ENCODE assay signal across 14 mouse cellular contexts in the genomic region with DNA sequence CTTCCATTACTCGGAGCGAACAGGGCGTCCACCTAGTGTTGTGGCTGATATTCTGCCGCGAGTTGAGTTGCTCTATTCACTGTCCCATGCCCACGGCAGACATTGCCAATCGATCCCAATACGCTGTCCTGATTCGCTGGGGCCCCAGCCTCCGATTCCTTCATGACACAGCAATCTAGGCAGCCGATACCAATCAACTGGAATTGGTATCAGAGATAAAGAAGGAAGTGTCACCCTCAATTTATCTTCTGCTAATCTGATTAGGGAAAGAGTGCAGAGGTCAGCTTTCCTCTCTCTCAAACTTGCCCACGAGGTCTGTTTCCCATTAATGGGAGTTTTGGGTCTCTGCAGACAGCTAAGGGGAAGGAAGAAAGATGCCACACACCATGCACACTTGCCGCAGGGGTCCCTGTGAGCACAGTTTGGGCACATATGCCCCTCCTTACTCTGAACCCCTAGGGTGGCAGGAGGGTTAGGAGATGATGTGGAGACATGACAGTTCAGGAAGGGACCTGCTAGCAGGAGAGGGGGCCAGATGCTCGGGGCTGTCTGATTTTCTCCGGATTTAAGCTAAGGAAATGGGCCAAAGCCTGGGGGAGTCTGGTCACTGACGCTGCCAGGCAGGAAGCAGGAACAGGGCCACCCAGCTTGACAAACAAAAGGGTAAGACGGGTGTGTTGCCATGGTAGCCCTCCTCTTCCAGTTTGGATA.
DNase-seq lines count a peak whose midpoint lies in the region; ATAC-seq and TF ChIP-seq lines count a peak whose summit lies in the region.
"Had no signal": no experiment of that assay in that cellular context is flagged by ENCODE, and none has a peak within 500 bp of the region (broad histone marks: within the 10 kb centered on the region; RNA-seq: fewer than 3 reads in every experiment).

No protein-coding gene starts in this region.

- H3K4me3 ChIP-seq in kidney, postnatal 0 days (replicated peaks; ENCODE audit: low read depth, low read length) = no peak overlapping the region
- no peak overlapping the region for H3K4me3 ChIP-seq in embryonic facial prominence, embryonic 12.5 days
- no peak overlapping the region for H3K4me3 ChIP-seq in midbrain, embryonic 12.5 days
- no peak overlapping the region for H3K4me3 ChIP-seq in gastrocnemius, adult 2 months
- H3K4me3 ChIP-seq: liver, embryonic 13.5 days; neural tube, embryonic 12.5 days had no signal

- no peak for TF ChIP-seq CTCF in kidney, postnatal 0 days (IDR thresholded peaks at IDR 0.05; ENCODE audit: low read depth)
- TF ChIP-seq CTCF in gastrocnemius, adult 2 months (IDR thresholded peaks at IDR 0.05) = no peak

- 56% methylated on average over 17 of the region's 17 CpGs for WGBS in kidney, postnatal 0 days
- 14% methylated on average over 17 of the region's 17 CpGs for WGBS in embryonic facial prominence, embryonic 12.5 days
- WGBS in midbrain, embryonic 12.5 days = 19% methylated on average over 17 of the region's 17 CpGs

- DNase-seq in kidney, postnatal 0 days (ENCODE audit: low spot score) = peak; percentile 31
- no peak for DNase-seq in kidney, adult 11 months
- peak; percentile 67 for DNase-seq in embryo, embryonic 11 days
- DNase-seq in spleen, adult 18-20 months = no peak
- DNase-seq in gastrocnemius, adult 18-20 months (ENCODE audit: low spot score) = no peak
- DNase-seq in gastrocnemius, adult 2 months = no peak
- DNase-seq: adrenal gland, adult 2 months; heart, postnatal 36 days; kidney, adult 2 months; liver, embryonic 13.5 days; thymus, adult 18-20 months had no signal

- no peak overlapping the region for H3K9ac ChIP-seq in kidney, postnatal 0 days (ENCODE audit: low read depth, low read length)
- no peak overlapping the region for H3K9ac ChIP-seq in embryonic facial prominence, embryonic 12.5 days
- no peak overlapping the region for H3K9ac ChIP-seq in midbrain, embryonic 12.5 days (replicated peaks)
- H3K9ac ChIP-seq: liver, embryonic 13.5 days; neural tube, embryonic 12.5 days had no signal

- H3K27me3 ChIP-seq in kidney, postnatal 0 days (ENCODE audit: insufficient read depth, low read length) = no peaks in the 10 kb centered on the region
- no peaks in the 10 kb centered on the region for H3K27me3 ChIP-seq in embryonic facial prominence, embryonic 12.5 days
- H3K27me3 ChIP-seq in midbrain, embryonic 12.5 days = peaks cover 7% of the 10 kb centered on the region; the same call in 1 of the 2 replicates
- H3K27me3 ChIP-seq: liver, embryonic 13.5 days; neural tube, embryonic 12.5 days had no signal

- intact Hi-C loops in gastrocnemius, adult 2 months (cut with DNase I) = no loop called here

- ATAC-seq in kidney, postnatal 0 days (replicated peaks; ENCODE audit: low FRiP score, low read depth) = no peak
- peak; percentile 8; the same call in 1 of the 2 replicates for ATAC-seq in embryonic facial prominence, embryonic 12.5 days (ENCODE audit: insufficient number of reproducible peaks, insufficient read depth, low FRiP score, low TSS enrichment)
- ATAC-seq in midbrain, embryonic 12.5 days (ENCODE audit: low FRiP score, low read depth) = peak; percentile 48; the same call in 1 of the 2 replicates

- no peaks in the 10 kb centered on the region for H3K9me3 ChIP-seq in kidney, postnatal 0 days (replicated peaks; ENCODE audit: low read length)
- H3K9me3 ChIP-seq in embryonic facial prominence, embryonic 12.5 days = no peaks in the 10 kb centered on the region
- H3K9me3 ChIP-seq in midbrain, embryonic 12.5 days = no peaks in the 10 kb centered on the region
- H3K9me3 ChIP-seq: liver, embryonic 13.5 days; neural tube, embryonic 12.5 days had no signal

- H3K36me3 ChIP-seq in kidney, postnatal 0 days (ENCODE audit: insufficient read depth, low read length) = no peaks in the 10 kb centered on the region
- H3K36me3 ChIP-seq in embryonic facial prominence, embryonic 12.5 days = no peaks in the 10 kb centered on the region
- no peaks in the 10 kb centered on the region for H3K36me3 ChIP-seq in midbrain, embryonic 12.5 days
- H3K36me3 ChIP-seq: liver, embryonic 13.5 days; neural tube, embryonic 12.5 days had no signal

- H3K4me1 ChIP-seq in kidney, postnatal 0 days (replicated peaks; ENCODE audit: insufficient read depth, low read length) = 0 out of 2 replicates have a peak, but pooled peaks cover 4% of the 10 kb centered on the region
- H3K4me1 ChIP-seq in embryonic facial prominence, embryonic 12.5 days = peaks cover 25% of the 10 kb centered on the region
- peaks cover 19% of the 10 kb centered on the region for H3K4me1 ChIP-seq in midbrain, embryonic 12.5 days
- H3K4me1 ChIP-seq: liver, embryonic 13.5 days had no signal

- H3K27ac ChIP-seq in kidney, postnatal 0 days = no peak overlapping the region
- peak overlapping the region; percentile 62; the same call in 1 of the 2 replicates for H3K27ac ChIP-seq in embryonic facial prominence, embryonic 12.5 days
- no peak overlapping the region for H3K27ac ChIP-seq in midbrain, embryonic 12.5 days (replicated peaks)
- H3K27ac ChIP-seq in gastrocnemius, adult 2 months = no peak overlapping the region
- H3K27ac ChIP-seq: liver, embryonic 13.5 days; neural tube, embryonic 12.5 days had no signal

- no peak overlapping the region for H3K4me2 ChIP-seq in kidney, postnatal 0 days (ENCODE audit: low read length)
- 0 out of 2 replicates have a peak overlapping the region, but pooled peaks have one; percentile 21 for H3K4me2 ChIP-seq in embryonic facial prominence, embryonic 12.5 days (replicated peaks)
- H3K4me2 ChIP-seq in midbrain, embryonic 12.5 days (replicated peaks) = 0 out of 2 replicates have a peak overlapping the region, but pooled peaks have one; percentile 1
- H3K4me2 ChIP-seq: liver, embryonic 13.5 days; neural tube, embryonic 12.5 days had no signal

Comparison
In these comparisons a context has a peak if more than half of its experiments do, and no peak if none do; other contexts are left out.
1. DNase-seq: peak in kidney, postnatal 0 days (single experiment) and embryo, embryonic 11 days (single experiment); none in kidney, adult 11 months (single experiment), spleen, adult 18-20 months (0 of 2), gastrocnemius, adult 18-20 months (single experiment) and gastrocnemius, adult 2 months (single experiment).